Mouse (Mus musculus) stomach, postnatal 0 days (tissue): Measurements from ENCODE around the gene Cnih2. TPM values are rescaled to one million over a fixed set of nuclear protein-coding genes. Genes with fewer than 3 reads are reported as not detected.
A peak's percentile ranks its signal among the peaks of the same experiment; 100 is the strongest.

Source experiments
- ATAC-seq: fragments of 200-750 bp; cut with Nextera tagmentation; 2 replicates; pipeline ENCODE4 v1.8.0; 2017; ENCODE audit not compliant: low FRiP score, low TSS enrichment
- DNase-seq: peaks from one replicate; pipeline ENCODE4 v3.0.0-alpha.2; 2016; ENCODE audit warnings: low spot score
- H3K27ac ChIP-seq: fragments of 300-500 bp; sonication (generic); replicated peaks from 2 replicates; pipeline ENCODE4 v1.5.1; 2014; ENCODE audit warnings: mild to moderate bottlenecking, control low read depth
- H3K27me3 ChIP-seq: fragments of 300-500 bp; sonication (generic); 2 replicates; pipeline ENCODE4 v1.6.1; 2014; ENCODE audit warnings: low read length; ENCODE audit not compliant: control insufficient read depth, insufficient read depth
- H3K36me3 ChIP-seq: fragments of 300-500 bp; sonication (generic); 2 replicates; pipeline ENCODE4 v1.6.1; 2014; ENCODE audit warnings: low read length, mixed read lengths; ENCODE audit not compliant: control insufficient read depth, insufficient read depth
- H3K4me1 ChIP-seq: fragments of 300-500 bp; sonication (generic); replicated peaks from 2 replicates; pipeline ENCODE4 v1.6.1; 2014; ENCODE audit warnings: antibody characterized with exemption; ENCODE audit not compliant: control insufficient read depth, insufficient read depth
- H3K4me2 ChIP-seq: fragments of 300-500 bp; sonication (generic); replicated peaks from 2 replicates; pipeline ENCODE4 v1.6.1; 2014; ENCODE audit warnings: low read depth, mild to moderate bottlenecking, control low read depth, moderate library complexity
- H3K4me3 ChIP-seq: fragments of 300-500 bp; sonication (generic); 2 replicates; pipeline ENCODE4 v1.5.1; 2014; ENCODE audit warnings: low read depth, low read length, control low read depth
- H3K9ac ChIP-seq: fragments of 300-500 bp; sonication (generic); 2 replicates; pipeline ENCODE4 v1.6.1; 2014; ENCODE audit warnings: mild to moderate bottlenecking, low read length, control low read depth, mixed read lengths
- H3K9me3 ChIP-seq: fragments of 300-500 bp; sonication (generic); 2 replicates; pipeline ENCODE4 v1.6.1; 2016; ENCODE audit warnings: low read length; ENCODE audit not compliant: control insufficient read depth
- CTCF ChIP-seq: IDR thresholded peaks from 2 replicates; pipeline ENCODE4 v1.5.1; 2016; ENCODE audit warnings: antibody characterized with exemption, low read depth, mild to moderate bottlenecking, moderate library complexity
- EP300 ChIP-seq: optimal IDR thresholded peaks from 2 replicates; pipeline ENCODE3; 2016; ENCODE audit warnings: antibody characterized with exemption
- WGBS: fragments of 180-500 bp; shearing (Covaris S2); extraction: QIAGEN DNeasy Blood & Tissue Kit; methylation state at CpG from one replicate; pipeline ENCODE4 v1.1.7; 2014; 5-methylcytosine and 5-hydroxymethylcytosine counted together
- polyA plus RNA-seq: library from polyadenylated mRNA; unstranded; fragments of >200 nt; fragmentation: Nextera tagmentation; extraction: Ambion mirVana; gene quantifications from 2 replicates; pipeline ENCODE4 v1.2.1, GENCODE M21; 2015

Gene Cnih2
- polyA plus RNA-seq, 1 experiment from 2014 or later, result 5.6 TPM

GRCm38 (mm10) chr19:5084834-5085144, 13.5 kb downstream of the Cnih2 start:
- peak overlapping the region; percentile 54 for H3K9ac ChIP-seq
- peak overlapping the region; percentile 24; the same call in 1 of the 2 replicates for H3K27ac ChIP-seq
- peak overlapping the region; percentile 46 for H3K4me3 ChIP-seq
- DNase-seq (peak; percentile 45), ATAC-seq (no peak)
- peak overlapping the region; percentile 77 for H3K4me2 ChIP-seq
- TF ChIP-seq EP300 (no peak), CTCF (no peak)
- no peaks in the 10 kb centered on the region for H3K9me3 ChIP-seq
- peaks cover 7% of the 10 kb centered on the region for H3K27me3 ChIP-seq
- WGBS, result 9% methylated on average over 15 of the region's 15 CpGs
- H3K36me3 ChIP-seq, result no peaks in the 10 kb centered on the region
- peaks cover 5% of the 10 kb centered on the region; the same call in 1 of the 2 replicates for H3K4me1 ChIP-seq

DNA sequence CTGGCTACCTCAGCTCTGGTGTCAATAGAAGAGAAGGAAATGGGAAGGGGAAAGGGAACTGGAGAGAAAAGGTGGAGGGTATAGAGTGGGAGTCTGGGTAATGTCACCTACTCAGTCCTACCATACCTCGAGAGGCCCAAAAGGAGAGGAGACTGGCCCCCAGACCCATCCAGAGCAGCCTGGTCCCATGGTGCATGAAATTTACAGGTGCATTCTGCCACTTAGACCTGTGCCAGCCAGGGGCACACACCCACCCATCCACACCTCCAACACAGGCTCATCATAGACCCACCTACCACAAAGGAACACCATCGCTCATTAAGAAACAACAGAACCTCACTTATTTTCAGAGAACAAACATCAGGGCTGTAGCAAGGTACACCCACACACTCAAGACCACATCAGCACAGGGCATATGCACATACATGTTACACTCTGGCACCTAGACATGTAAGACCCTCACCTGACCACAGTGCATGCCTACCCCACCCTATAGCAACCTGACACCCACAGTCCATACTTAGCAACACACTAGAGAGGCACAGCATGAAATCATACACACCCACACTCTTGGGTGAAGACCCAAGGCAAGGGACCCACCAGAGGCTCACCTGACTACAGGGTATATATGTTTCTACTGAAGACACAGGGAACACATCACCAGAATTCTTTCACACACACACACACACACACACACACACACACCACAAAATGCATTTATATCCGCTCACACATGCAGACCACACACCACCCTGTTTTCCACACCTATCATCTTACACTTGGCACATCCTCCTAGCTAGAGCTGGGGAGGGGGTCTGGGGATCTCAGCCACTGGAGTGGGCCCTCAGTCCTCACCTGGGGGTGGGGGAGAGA, 14.1 kb downstream of the Cnih2 start:
- Histone ChIP-seq H3K27ac (no peak overlapping the region), H3K4me2 (peak overlapping the region; percentile 77; the same call in 1 of the 2 replicates), H3K9ac (no peak overlapping the region), H3K27me3 (peaks cover 7% of the 10 kb centered on the region), H3K9me3 (no peaks in the 10 kb centered on the region), H3K36me3 (no peaks in the 10 kb centered on the region), H3K4me1 (peaks cover 3% of the 10 kb centered on the region; the same call in 1 of the 2 replicates), H3K4me3 (peak overlapping the region; percentile 46)
- ATAC-seq (no peak), DNase-seq (no peak)
- 58% methylated on average over 3 of the region's 3 CpGs for WGBS
- TF ChIP-seq CTCF (no peak), EP300 (no peak)

DNA sequence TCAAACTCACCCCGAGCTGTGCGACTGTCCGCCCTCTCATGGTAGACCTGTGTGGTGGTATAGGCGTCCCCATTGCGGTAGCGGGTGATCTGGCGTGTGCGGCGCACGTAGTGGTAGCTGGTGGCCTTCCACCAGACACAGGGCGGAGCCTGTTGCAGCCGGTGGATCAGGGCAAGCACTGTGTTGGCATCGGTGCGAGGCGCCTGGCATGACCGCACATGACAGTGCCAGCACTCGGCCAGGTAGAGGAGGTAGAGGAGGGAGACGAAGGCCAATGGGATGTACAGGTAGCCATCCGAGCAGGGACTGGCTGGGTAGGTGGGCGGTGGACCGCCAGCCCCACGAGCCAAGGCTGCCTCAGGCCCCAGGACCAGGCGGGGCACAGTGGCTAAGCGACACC, 15.7 kb downstream of the Cnih2 start:
- Histone ChIP-seq H3K9me3 (no peaks in the 10 kb centered on the region), H3K4me3 (no peak overlapping the region), H3K4me2 (no peak overlapping the region), H3K36me3 (no peaks in the 10 kb centered on the region), H3K9ac (no peak overlapping the region), H3K27me3 (peaks cover 7% of the 10 kb centered on the region), H3K27ac (no peak overlapping the region), H3K4me1 (peaks cover 2% of the 10 kb centered on the region; the same call in 1 of the 2 replicates)
- TF ChIP-seq CTCF, result no peak
- no peak for TF ChIP-seq EP300
- 58% methylated on average over 24 of the region's 24 CpGs for WGBS
- DNase-seq (no peak), ATAC-seq (no peak)

DNA sequence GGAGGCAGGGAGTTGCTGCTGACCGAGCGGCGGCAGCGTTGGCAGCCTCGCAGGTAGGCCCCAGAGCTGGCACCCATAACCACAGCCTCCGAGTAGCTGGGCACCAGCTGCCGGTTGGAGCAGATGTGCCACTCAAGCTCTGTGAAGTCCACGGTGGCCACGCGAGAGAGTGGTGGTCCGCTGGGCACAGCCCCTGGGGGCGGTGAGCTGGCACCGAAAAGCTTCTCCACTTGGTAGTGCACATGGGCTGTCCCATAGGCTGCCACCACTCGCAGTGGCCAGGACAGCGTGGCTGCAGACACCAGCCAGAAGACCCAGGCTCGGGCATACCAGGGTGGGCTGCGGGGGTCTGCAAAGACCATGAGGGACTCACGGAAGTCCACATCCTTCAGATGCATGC, 16.3 kb downstream of the Cnih2 start:
- Histone ChIP-seq H3K9ac (no peak overlapping the region), H3K27me3 (peaks cover 7% of the 10 kb centered on the region), H3K4me1 (0 out of 2 replicates have a peak, but pooled peaks cover 2% of the 10 kb centered on the region), H3K27ac (no peak overlapping the region), H3K4me3 (no peak overlapping the region), H3K36me3 (no peaks in the 10 kb centered on the region), H3K9me3 (no peaks in the 10 kb centered on the region), H3K4me2 (no peak overlapping the region)
- TF ChIP-seq EP300 (no peak), CTCF (no peak)
- DNase-seq, result no peak
- no peak for ATAC-seq
- WGBS, result 67% methylated on average over 17 of the region's 18 CpGs

DNA sequence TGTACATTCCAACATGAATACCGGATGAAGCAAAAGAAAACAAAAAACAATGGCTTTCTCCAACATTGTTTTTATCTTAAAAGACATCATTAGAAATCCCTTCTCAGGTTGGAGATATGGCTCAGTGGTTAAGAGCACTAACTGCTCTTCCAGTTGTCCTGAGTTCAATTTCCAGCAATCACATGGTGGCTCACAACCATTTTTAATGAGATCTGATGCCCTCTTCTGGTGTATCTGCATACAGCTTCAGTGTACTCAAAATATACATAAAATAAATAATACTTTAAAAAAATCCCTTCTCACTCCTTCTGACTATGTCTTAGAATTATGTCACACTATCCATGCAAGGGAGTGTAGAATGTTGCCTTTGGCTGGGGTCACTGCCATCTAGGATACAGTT, 19.0 kb downstream of the Cnih2 start:
- no peak for TF ChIP-seq EP300
- TF ChIP-seq CTCF, result peak; percentile 46
- ATAC-seq, result no peak
- Histone ChIP-seq H3K9ac (no peak overlapping the region), H3K27me3 (peaks cover 7% of the 10 kb centered on the region), H3K4me1 (no peaks in the 10 kb centered on the region), H3K4me3 (no peak overlapping the region), H3K4me2 (no peak overlapping the region), H3K36me3 (no peaks in the 10 kb centered on the region), H3K9me3 (no peaks in the 10 kb centered on the region), H3K27ac (no peak overlapping the region)
- 90% methylated on average over 1 of the region's 1 CpGs for WGBS
- no peak for DNase-seq

- DNase-seq, result no peak
- peaks cover 3% of the 10 kb centered on the region; the same call in 1 of the 2 replicates for H3K4me1 ChIP-seq
- WGBS, result 22% methylated on average over 5 of the region's 5 CpGs
- no peaks in the 10 kb centered on the region; the same call in 1 of the 2 replicates for H3K27me3 ChIP-seq
- H3K4me2 ChIP-seq, result no peak overlapping the region
- no peak for TF ChIP-seq EP300
- no peak for TF ChIP-seq CTCF
- ATAC-seq, result no peak
- no peak overlapping the region for H3K9ac ChIP-seq
- H3K36me3 ChIP-seq, result no peaks in the 10 kb centered on the region
- no peak overlapping the region for H3K27ac ChIP-seq
- H3K4me3 ChIP-seq, result no peak overlapping the region
- no peaks in the 10 kb centered on the region for H3K9me3 ChIP-seq
Measured at GRCm38 (mm10) chr19:5073518-5073917, 24.8 kb downstream of the Cnih2 start.
